ENCODE assay signal across 7 mouse cellular contexts in genomic region chr12:54316980-54317471, GRCm38 (mm10).
DNase-seq lines count a peak whose midpoint lies in the region; ATAC-seq and TF ChIP-seq lines count a peak whose summit lies in the region.

No protein-coding gene starts in this region.

- peak; percentile 66 for DNase-seq in WW6 (ENCODE audit: low read depth, low spot score)
- peak; percentile 5 for DNase-seq in splenic B cell, adult 2 months (ENCODE audit: low read depth, low spot score)
- DNase-seq in urinary bladder, postnatal 4 days (ENCODE audit: low spot score in 2 of 2): no peak
- DNase-seq in spleen, adult 12 weeks (ENCODE audit: low spot score): no peak

- H3K4me2 ChIP-seq in heart, embryonic 14.5 days (ENCODE audit: low read length): peak overlapping the region; percentile 66
- peak overlapping the region; percentile 29 for H3K4me2 ChIP-seq in liver, embryonic 12.5 days

- peak overlapping the region; percentile 57 for H3K9ac ChIP-seq in heart, embryonic 14.5 days (ENCODE audit: low read length)
- no peak overlapping the region for H3K9ac ChIP-seq in liver, embryonic 12.5 days

- WGBS in heart, embryonic 14.5 days: 2% methylated on average over 16 of the region's 16 CpGs
- 7% methylated on average over 16 of the region's 16 CpGs for WGBS in liver, embryonic 12.5 days (ENCODE audit: insufficient replicate concordance)

- H3K9me3 ChIP-seq in E14TG2a.4 (ENCODE audit: low read length): no peaks in the 10 kb centered on the region; the same call in 1 of the 2 replicates
- H3K9me3 ChIP-seq in heart, embryonic 14.5 days (ENCODE audit: control insufficient read depth, low read length): peaks cover 6% of the 10 kb centered on the region; the same call in 1 of the 2 replicates
- H3K9me3 ChIP-seq in liver, embryonic 12.5 days (replicated peaks): no peaks in the 10 kb centered on the region

- peak; percentile 73 for ATAC-seq in heart, embryonic 14.5 days (ENCODE audit: insufficient number of reproducible peaks, insufficient read depth, low FRiP score, low read depth)
- no peak for ATAC-seq in liver, embryonic 12.5 days

- no peak for TF ChIP-seq CTCF in E14TG2a.4 (conservative IDR thresholded peaks at IDR 0.05; ENCODE audit: low read length)

- no peaks in the 10 kb centered on the region for H3K27me3 ChIP-seq in E14TG2a.4 (ENCODE audit: insufficient read depth, low read length)
- no peaks in the 10 kb centered on the region for H3K27me3 ChIP-seq in heart, embryonic 14.5 days (ENCODE audit: control insufficient read depth, insufficient read depth, low read length)
- peaks cover 34% of the 10 kb centered on the region for H3K27me3 ChIP-seq in liver, embryonic 12.5 days (replicated peaks)
- H3K27me3 ChIP-seq in splenic B cell, adult 2 months (ENCODE audit: control insufficient read depth, insufficient read depth, low read length, poor library complexity, severe bottlenecking): no peaks in the 10 kb centered on the region

- H3K4me1 ChIP-seq in E14TG2a.4 (replicated peaks; ENCODE audit: low read depth, low read length): peaks cover 69% of the 10 kb centered on the region
- peaks cover 20% of the 10 kb centered on the region in 2 experiments for H3K4me1 ChIP-seq in heart, embryonic 14.5 days (ENCODE audit: control insufficient read depth in 2 of 2, insufficient read depth in 2 of 2, low read length in 2 of 2)
- peaks cover 17% of the 10 kb centered on the region for H3K4me1 ChIP-seq in liver, embryonic 12.5 days

- no peaks in the 10 kb centered on the region for H3K36me3 ChIP-seq in E14TG2a.4 (ENCODE audit: insufficient read depth, low read length)
- H3K36me3 ChIP-seq in heart, embryonic 14.5 days (ENCODE audit: control insufficient read depth, insufficient read depth, low read length): no peaks in the 10 kb centered on the region
- no peaks in the 10 kb centered on the region for H3K36me3 ChIP-seq in liver, embryonic 12.5 days
- no peaks in the 10 kb centered on the region for H3K36me3 ChIP-seq in splenic B cell, adult 2 months (ENCODE audit: control insufficient read depth, insufficient read depth, low read length, poor library complexity, severe bottlenecking)

- H3K4me3 ChIP-seq in E14TG2a.4 (replicated peaks; ENCODE audit: low read length): peak overlapping the region; percentile 67
- peak overlapping the region; percentile 14 to 23; a peak in 3 of 4 replicates for H3K4me3 ChIP-seq in heart, embryonic 14.5 days (ENCODE audit: control insufficient read depth in 1 of 2, insufficient read depth in 1 of 2, low read depth in 1 of 2, low read length in 2 of 2)
- no peak overlapping the region for H3K4me3 ChIP-seq in liver, embryonic 12.5 days

- peak overlapping the region; percentile 23 to 30; a peak in 1 of 4 replicates for H3K27ac ChIP-seq in heart, embryonic 14.5 days (replicated peaks in 1 of 2; ENCODE audit: control insufficient read depth in 1 of 2, insufficient read depth in 1 of 2, low read depth in 2 of 2, low read length in 2 of 2)
- H3K27ac ChIP-seq in liver, embryonic 12.5 days: no peak overlapping the region

Comparison
In these comparisons a context has a peak if more than half of its experiments do, and no peak if none do; other contexts are left out.
1. DNase-seq: peak in WW6 (single experiment) and splenic B cell, adult 2 months (single experiment); none in urinary bladder, postnatal 4 days (0 of 2) and spleen, adult 12 weeks (single experiment).